Mouse (Mus musculus) retina, embryonic 14.5 days (tissue): Measurements from ENCODE around the gene Sema3d.

ENCODE experiments used
- DNase-seq: peaks from one replicate; pipeline ENCODE4 v3.0.0-alpha.2; 2015; ENCODE audit warnings: low spot score

Gene Sema3d

GRCm38 (mm10) chr5:12383133-12383959, at the start of gene Sema3d:
Gene Sema3d (plus strand): TSS chr5:12383385.
- DNase-seq, result peak; percentile 86

DNA sequence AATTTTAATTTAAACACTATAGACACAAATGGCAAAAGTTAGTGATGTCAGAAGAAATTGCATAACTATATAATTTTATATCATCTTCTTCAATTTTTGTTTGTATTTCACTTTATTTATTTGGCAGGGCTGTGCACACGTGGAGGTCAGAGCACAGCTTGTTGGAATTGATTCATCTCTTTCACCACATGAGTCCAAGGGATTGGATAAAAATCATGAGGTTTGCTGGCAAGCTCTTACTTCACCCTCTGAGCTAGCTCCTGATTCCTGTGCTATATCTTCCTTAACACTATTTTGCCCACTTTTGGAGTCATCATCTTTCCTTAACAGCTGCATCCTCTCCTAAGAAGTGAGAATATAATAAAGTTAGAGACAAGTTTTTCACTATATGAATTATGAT, 5.9 kb upstream of the Sema3d start:
- DNase-seq, result no peak

DNA sequence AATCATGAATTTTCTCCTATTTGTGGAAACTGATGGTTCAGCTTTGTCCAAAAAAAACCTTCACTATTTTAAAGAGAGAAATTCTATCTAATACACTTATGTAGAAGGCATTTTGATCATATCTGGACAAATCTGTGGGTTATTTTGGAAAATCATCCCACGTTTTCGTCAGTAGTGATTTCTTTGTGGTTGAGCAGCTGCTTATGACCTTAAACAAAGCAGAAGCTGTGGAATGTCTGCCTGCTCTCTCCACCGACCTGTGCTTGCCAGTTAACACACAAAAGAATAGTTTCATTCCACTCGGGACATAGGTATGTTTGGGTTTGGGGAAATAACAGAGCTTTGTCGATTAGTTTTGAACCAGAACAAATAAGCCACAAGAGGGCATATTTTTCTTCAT, 4.3 kb upstream of the Sema3d start:
- DNase-seq, result no peak

DNA sequence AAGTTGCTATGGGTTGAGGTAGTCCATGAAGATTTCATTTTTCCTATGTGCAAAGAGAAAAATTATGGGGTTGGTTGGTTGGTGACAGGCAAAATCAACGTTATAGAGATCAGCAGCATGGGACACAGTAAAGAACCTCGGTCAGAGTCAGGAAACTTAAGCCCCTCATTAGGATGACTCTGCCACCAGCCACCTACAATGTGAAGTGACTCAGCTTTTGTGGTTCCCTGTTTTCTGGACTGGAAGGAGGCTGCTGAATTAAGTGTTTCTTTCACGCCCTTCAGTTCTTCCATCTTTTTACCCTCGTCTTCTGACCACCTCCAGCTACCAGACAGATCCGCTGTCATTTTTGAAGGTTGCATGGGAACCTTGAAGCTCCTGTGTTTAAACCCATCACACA, 1.2 kb upstream of the Sema3d start:
- DNase-seq, result no peak

GRCm38 (mm10) chr5:12383960-12384285, 738 bp downstream of the Sema3d start:
- DNase-seq, result no peak

GRCm38 (mm10) chr5:12392667-12393066, 9.5 kb downstream of the Sema3d start:
- no peak for DNase-seq

DNA sequence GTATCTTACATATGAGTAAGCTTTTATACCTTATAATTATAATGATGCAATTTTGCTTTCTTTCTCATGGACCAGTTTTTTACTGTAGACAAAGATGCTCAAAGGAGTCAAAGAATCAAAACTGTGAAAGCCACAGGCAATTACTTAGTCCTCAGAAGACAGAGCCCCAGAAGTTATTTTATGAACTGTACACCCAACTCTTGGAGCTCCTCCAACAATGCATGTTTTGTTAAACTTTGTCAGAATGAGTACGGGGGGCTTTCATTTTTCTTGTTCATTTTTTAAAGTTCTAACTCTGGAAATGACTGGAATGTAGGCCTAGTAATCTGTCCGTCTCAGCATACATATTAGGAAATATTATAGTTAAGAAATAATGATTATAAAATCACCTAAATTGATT, 16.1 kb downstream of the Sema3d start:
- DNase-seq, result no peak

GRCm38 (mm10) chr5:12404229-12404628, 21.0 kb downstream of the Sema3d start:
- DNase-seq, result no peak

GRCm38 (mm10) chr5:12412595-12412994, 29.4 kb downstream of the Sema3d start:
- no peak for DNase-seq

DNA sequence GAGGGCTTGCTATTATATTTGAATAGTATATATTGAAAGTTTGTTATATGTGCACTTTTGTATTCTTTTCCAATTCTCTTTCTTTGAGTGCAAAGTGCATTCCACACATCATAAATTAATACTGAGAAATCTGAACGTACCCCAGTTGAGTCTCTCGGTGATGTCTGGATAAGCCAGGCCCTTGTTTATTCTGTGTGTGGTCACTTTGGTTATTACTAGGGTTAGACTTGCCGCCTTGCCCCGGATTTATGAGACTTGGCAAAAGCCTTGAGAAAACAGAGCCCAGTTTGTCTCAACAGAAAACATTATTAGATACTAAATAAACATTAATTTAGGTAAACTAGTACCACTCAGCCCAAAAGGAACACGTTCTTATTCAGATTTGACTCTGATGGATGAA, 40.1 kb downstream of the Sema3d start:
- no peak for DNase-seq

- no peak for DNase-seq
Observed at GRCm38 (mm10) chr5:12441737-12442136, 58.6 kb downstream of the Sema3d start.

DNA sequence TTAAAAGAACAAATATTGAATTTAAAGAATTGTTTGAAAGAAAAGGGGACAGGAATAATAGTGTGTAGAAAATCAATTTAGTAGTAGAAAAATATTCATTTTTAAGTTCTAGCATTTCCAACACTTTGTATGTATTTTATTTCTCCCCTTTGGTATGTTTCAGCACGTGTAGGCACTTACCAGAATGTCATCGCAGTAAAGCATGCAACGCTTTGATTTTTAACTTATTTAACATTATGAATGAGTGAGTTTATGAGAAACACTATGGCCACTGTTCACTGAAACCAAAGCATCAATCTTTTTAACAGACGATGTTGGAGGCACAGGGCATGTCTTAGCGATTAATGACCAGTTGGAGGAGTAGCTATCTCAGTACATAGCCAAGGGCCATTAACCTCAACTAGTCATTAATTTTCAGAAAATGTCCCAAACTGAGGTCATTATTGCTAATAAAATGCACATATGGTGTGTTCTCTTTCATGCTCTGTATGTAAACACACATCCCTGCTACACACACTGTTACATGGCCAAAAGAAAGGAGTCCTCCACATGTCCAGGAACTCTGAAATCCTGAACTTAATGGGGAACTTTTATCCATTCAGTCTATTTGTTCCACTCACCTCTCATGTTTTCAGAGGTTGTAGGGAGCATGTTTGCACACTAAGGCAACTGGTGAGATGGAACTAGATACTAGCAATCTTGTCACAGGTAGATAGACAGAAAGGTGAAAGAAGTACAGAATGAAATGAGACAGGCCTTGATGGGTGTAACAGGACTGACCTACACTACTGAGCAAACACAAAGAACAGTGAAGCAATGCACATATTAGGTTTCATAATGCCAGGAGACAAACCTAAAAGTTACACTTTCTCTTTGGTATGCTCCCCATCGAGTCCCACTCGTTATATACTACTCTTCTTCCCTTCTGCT, 59.3 kb downstream of the Sema3d start:
- no peak for DNase-seq

GRCm38 (mm10) chr5:12451089-12451488, 67.9 kb downstream of the Sema3d start:
- no peak for DNase-seq

DNA sequence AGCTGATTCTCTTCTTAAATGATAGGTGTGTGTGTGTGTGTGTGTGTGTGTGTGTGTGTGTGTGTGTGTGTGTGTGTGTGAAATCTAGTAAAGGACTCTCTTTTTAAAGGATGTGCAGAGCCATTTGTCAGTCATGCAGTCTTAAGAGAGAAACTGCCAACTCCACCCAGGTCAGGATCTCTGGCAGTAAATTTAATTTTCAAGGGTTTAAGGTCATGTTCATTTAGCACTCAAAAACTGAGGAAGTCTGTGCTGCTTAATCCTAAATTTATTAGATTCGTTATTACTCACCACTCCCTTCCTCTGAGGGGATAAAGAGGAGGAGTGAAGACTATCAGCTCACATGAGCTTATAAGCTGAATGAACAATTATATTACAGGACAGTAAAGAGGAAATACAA, 71.8 kb downstream of the Sema3d start:
- DNase-seq, result no peak

DNA sequence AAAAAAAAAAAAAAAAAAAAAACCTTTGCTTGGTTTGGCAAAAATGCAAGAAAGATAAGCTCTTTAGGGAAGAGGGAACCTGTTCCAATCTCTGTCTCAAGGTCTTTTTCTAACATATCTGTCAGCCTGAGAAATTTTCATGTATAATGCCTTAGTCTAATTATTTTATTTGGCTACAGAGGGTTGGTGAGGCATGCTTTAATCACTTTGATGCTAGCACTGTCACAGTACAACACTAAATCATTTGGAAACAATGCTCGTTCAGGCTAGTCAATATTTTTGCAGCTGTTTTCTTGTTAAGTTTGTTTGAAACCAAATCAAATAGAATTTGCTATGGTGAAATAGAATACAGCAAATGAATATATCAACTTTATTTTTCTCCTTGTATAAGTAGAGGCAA, 74.3 kb downstream of the Sema3d start:
- no peak for DNase-seq

DNA sequence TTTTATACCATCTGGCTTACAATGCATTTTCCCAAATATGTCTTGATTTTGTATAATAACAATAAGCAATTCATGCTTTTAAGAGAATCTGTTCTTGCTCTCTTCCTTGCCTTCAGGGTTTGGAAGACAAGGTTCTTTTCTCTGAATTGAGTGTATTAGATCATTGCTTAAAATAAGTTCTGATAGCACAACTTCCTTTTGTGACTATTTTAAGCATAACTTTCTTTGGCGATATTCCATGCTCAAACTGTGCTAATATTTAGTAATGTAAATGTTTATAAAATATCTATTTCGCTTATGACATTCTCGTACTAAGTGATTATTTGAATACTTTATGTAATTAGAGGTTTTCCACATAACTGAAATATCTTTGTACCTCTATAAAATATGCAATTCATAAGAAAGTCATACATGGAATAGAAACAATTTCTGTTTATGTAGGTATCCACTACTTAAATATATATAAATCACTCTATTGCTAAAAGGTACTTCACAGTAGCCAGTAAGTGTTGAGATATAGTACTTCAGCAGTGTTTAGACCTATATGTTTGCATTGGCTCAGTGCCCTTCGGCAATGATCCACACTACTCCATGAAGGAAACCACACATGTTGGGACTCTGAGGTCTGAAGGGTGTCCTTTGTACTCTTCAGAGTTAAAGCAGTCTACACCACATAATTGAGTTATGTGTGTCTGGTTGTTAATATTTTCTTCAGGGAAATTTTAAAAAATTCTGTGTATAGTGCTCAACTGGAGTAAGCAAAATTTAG, 84.6 kb downstream of the Sema3d start:
- no peak for DNase-seq

- no peak for DNase-seq
Observed at GRCm38 (mm10) chr5:12474904-12475638, 91.9 kb downstream of the Sema3d start.

GRCm38 (mm10) chr5:12475639-12475916, 92.4 kb downstream of the Sema3d start:
- DNase-seq, result no peak

- DNase-seq, result no peak
Observed at GRCm38 (mm10) chr5:12487926-12488325, 104.7 kb downstream of the Sema3d start.

DNA sequence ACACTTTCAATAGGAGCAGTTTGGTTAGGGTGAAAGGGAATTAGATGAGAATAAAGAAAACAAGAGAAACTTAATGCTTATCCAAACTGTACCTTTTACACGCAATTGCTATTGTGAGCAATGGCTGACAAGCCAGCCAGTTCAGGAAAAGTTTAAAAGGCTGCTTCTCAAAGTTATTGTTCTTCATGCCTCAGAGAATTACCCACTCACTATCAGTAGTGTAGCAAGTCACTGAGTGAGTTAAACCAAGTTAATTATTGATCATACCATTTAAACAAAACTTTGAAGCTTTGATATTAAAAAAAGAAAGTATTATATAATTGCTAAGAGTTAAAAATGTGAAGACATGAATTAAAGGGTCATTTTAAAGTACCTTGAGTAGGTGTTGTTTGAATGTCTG, 108.5 kb downstream of the Sema3d start:
- no peak for DNase-seq

DNA sequence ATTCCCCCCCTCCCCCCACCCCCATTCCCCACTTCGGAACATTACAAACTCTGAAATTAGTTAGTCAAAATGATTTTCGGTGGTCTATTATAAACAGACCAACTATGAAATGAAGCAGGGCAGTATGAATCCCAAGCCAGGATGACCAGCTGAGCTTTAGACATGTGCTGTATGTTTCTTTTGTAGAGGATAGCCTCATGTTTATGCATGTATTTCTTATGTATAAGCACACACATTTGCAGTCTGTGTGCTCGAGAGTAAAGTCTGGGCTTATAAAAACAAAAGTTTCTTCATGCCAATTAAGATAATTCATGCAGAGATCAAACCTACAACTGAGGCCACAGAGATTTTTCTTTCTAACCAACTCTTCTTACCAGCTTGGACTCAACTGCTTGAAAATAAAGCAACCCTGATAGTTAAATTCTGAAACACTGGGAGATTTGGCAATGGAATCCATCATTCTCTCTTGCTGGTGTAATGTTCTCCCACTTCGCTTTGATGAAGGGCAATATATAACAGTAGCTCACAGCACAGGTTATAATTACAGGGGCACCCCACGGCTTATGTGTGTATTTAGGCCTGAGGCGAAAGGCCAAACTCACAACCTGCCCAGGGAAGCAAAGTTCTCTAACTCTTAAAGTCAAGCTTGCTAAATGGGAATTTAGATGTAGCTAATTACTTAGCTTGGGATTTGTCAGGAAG, 115.2 kb downstream of the Sema3d start:
- no peak for DNase-seq
